Mouse (Mus musculus) olfactory bulb, adult 2 months (tissue): Measurements from ENCODE around the gene Cd209g. TPM values are rescaled to one million over a fixed set of nuclear protein-coding genes. Genes with fewer than 3 reads are reported as not detected.
A peak's percentile ranks its signal among the peaks of the same experiment; 100 is the strongest.
"Not testable (repeated sequence)": the region's sequence is repeated elsewhere in the genome, so short reads cannot be mapped to it uniquely, and the experiment has no call there.

Source experiments
- H3K27ac ChIP-seq: fragments of 200-500 bp; 2 replicates; pipeline ENCODE4 v1.5.1; 2012; ENCODE audit warnings: low read depth, low read length; ENCODE audit not compliant: insufficient read depth
- H3K4me1 ChIP-seq: fragments of 200-500 bp; 2 replicates; pipeline ENCODE4 v1.6.1; 2012; ENCODE audit warnings: low read length; ENCODE audit not compliant: control insufficient read depth, insufficient read depth
- H3K4me3 ChIP-seq: fragments of 200-500 bp; 2 replicates; pipeline ENCODE4 v1.5.1; 2012; ENCODE audit warnings: mild to moderate bottlenecking, low read depth, low read length, moderate library complexity; ENCODE audit not compliant: insufficient read depth
- CTCF ChIP-seq: fragments of 200-500 bp; IDR thresholded peaks from 2 replicates; pipeline ENCODE4 v1.5.1; 2012; ENCODE audit warnings: low read depth, mild to moderate bottlenecking, low read length, moderate library complexity; ENCODE audit not compliant: insufficient read depth
- POLR2A ChIP-seq: fragments of 200-500 bp; IDR thresholded peaks from 2 replicates; pipeline ENCODE4 v1.6.1; 2012; ENCODE audit warnings: mild to moderate bottlenecking, low read depth, low read length, moderate library complexity; ENCODE audit not compliant: insufficient read depth
- WGBS: fragments of 180-500 bp; shearing (Covaris S2); methylation state at CpG from one replicate; pipeline ENCODE4 v1.1.7; 2018; 5-methylcytosine and 5-hydroxymethylcytosine counted together
- polyA plus RNA-seq: library from polyadenylated mRNA; stranded (reverse); fragments of >200 nt; gene quantifications from 2 replicates; pipeline ENCODE4 v1.2.4, GENCODE M21; 2012; ENCODE audit warnings: low replicate concordance; ENCODE audit not compliant: missing spikeins, insufficient read depth, insufficient read length

Gene Cd209g
- not detected in 2 replicates for polyA plus RNA-seq

GRCm38 (mm10) chr8:4133798-4134197 is at the start of gene Cd209g:
Gene Cd209g, plus strand, starts transcription at chr8:4134098.
- Histone ChIP-seq H3K27ac (no peak within 1 kb of the TSS), H3K4me3 (no peak within 1 kb of the TSS), H3K4me1 (no peaks in the 10 kb centered on the region)
- no peak for TF ChIP-seq CTCF
- WGBS: 91% methylated on average over 10 of the region's 10 CpGs

DNA sequence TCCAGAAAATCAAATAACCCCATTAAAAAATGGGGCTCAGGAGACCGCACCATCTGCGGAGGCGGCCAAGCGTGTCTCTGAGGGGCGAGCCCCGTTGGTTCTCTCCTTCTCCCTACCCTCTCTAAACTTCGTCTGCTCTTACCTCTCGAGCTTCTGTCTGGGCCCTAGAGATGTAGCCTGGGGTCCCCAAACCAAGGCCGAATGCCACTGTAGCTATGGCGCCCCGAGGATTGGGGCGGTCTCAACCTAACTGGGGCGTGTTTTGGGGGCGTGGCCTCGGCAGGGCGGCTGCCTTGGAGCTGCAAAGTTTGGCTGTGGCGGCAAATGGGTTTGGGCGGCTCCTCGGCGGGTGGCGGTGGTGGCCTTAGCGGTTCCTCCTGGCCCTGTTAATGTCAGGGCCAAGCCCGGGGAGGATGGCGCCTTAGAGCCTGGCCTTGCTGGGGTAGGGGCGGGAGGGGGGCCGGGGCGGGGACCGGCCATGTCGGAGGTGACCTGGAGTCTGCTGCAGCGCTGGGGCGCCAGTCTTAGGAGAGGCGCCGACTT is 46.6 kb upstream of the Cd209g start:
- H3K4me3 ChIP-seq, H3K4me1 ChIP-seq, H3K27ac ChIP-seq: not testable (repeated sequence)
- 41% methylated on average over 33 of the region's 33 CpGs for WGBS

- H3K4me3 ChIP-seq, H3K4me1 ChIP-seq, H3K27ac ChIP-seq: not testable (repeated sequence)
- WGBS: 81% methylated on average over 3 of the region's 3 CpGs
Observed at GRCm38 (mm10) chr8:4088514-4088913, 45.4 kb upstream of the Cd209g start.

- not testable (repeated sequence) for H3K4me1 ChIP-seq, H3K4me3 ChIP-seq, H3K27ac ChIP-seq
- 67% methylated on average over 2 of the region's 2 CpGs for WGBS
Observed at GRCm38 (mm10) chr8:4105735-4106134, 28.2 kb upstream of the Cd209g start, which contains the start of gene Cd209f. Gene Cd209f, minus strand, starts transcription at chr8:4105835.

GRCm38 (mm10) chr8:4139660-4140646 is 6.1 kb downstream of the Cd209g start:
- H3K27ac ChIP-seq: no peak overlapping the region
- WGBS: 5% methylated on average over 12 of the region's 12 CpGs
- peak; percentile 81 for TF ChIP-seq CTCF
- TF ChIP-seq POLR2A: no peak
- H3K4me3 ChIP-seq: no peak overlapping the region
- H3K4me1 ChIP-seq: no peaks in the 10 kb centered on the region

DNA sequence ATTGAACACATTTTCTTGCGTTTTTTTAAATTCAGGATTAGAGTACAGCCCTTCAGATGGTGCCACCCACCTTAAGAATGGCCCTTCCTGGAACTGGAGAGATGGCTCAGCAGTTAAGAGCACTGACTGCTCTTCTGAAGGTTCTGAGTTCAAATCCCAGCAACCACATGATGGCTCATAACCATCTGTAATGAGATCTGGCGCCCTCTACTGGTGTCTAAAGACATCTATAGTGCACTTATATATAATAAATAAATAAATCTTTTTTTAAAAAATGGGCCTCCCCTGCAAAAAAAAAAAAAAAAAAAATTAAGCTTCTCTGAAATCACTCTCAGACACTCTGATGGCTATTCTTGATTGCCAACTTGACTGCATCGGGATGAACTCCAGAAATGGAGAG is 7.8 kb downstream of the Cd209g start:
- TF ChIP-seq CTCF (no peak), POLR2A (no peak)
- H3K27ac ChIP-seq: no peak overlapping the region
- no peaks in the 10 kb centered on the region for H3K4me1 ChIP-seq
- no peak overlapping the region for H3K4me3 ChIP-seq
- 65% methylated on average over 3 of the region's 3 CpGs for WGBS

DNA sequence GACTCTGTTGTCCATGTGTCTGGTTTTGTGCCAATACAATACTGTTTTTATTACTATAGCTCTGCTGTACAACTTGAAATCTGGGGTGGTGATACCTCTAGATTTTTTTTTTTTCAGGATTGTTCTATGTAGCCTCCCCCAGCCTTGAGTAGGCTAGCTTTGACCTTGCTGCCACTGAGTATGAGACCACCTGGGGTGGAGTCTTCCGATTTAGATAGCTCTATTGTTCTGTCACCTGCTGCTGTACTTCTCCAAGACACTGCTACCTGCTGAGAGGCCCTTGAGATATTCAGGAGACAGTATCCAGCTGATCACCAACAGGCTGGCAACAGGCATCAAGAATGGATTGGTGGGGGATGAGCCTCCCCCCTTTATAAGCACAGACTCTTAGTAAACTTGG is 13.4 kb downstream of the Cd209g start:
- no peak for TF ChIP-seq POLR2A
- TF ChIP-seq CTCF: no peak
- 30% methylated on average over 1 of the region's 1 CpGs for WGBS
- Histone ChIP-seq H3K27ac (no peak overlapping the region), H3K4me3 (no peak overlapping the region), H3K4me1 (no peaks in the 10 kb centered on the region)

- TF ChIP-seq CTCF (no peak), POLR2A (no peak)
Observed at GRCm38 (mm10) chr8:4154878-4155277, 21.0 kb downstream of the Cd209g start.

DNA sequence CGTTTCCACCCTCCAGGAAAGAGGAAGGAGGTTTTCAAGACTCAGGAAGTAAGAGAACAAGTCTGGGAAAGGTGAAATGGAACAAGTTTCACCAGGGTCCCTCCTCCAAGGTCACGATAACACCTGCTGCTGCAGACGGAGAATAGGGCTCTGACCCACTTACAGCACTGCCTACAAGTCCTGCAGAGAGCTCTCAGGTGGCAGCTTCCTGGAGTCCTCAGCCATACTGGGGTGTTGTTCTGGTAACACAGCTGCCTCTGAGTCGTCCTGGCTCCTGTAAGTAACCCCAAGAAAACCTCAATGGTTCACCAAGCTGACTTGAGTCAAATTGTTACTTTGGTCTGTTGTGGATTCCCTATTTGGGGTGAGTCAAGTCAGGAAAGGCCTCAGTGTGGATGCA is 28.9 kb downstream of the Cd209g start:
- H3K27ac ChIP-seq: no peak overlapping the region
- H3K4me1 ChIP-seq: peaks cover 4% of the 10 kb centered on the region
- TF ChIP-seq POLR2A (no peak), CTCF (no peak)
- WGBS: 68% methylated on average over 4 of the region's 4 CpGs
- no peak overlapping the region for H3K4me3 ChIP-seq

More at GRCm38 (mm10) chr8:4154878-4155277, 21.0 kb downstream of the Cd209g start:
- Histone ChIP-seq H3K27ac (no peak overlapping the region), H3K4me1 (no peaks in the 10 kb centered on the region), H3K4me3 (no peak overlapping the region)
